Mouse (Mus musculus) hindbrain, postnatal 0 days (tissue): ENCODE data around the gene Insc. TPM values are rescaled to one million over a fixed set of nuclear protein-coding genes. Genes with fewer than 3 reads are reported as not detected.

Source experiments
- ATAC-seq: fragments of 200-750 bp; cut with Nextera tagmentation; 2 replicates; pipeline ENCODE4 v1.8.0; 2017; ENCODE audit warnings: mild to moderate bottlenecking, moderate TSS enrichment, moderate library complexity
- DNase-seq: peaks from one replicate; pipeline ENCODE4 v3.0.0-alpha.2; 2015; ENCODE audit warnings: low spot score
- H3K27ac ChIP-seq: fragments of 300-500 bp; sonication (generic); 2 replicates; pipeline ENCODE4 v1.5.1; 2014; ENCODE audit warnings: mild to moderate bottlenecking
- H3K27me3 ChIP-seq: fragments of 300-500 bp; sonication (generic); 2 replicates; pipeline ENCODE4 v1.6.1; 2014; ENCODE audit warnings: low read length, mixed read lengths; ENCODE audit not compliant: insufficient read depth
- H3K36me3 ChIP-seq: fragments of 300-500 bp; sonication (generic); 2 replicates; pipeline ENCODE4 v1.6.1; 2014; ENCODE audit warnings: low read length, mixed read lengths; ENCODE audit not compliant: insufficient read depth
- H3K4me1 ChIP-seq: fragments of 300-500 bp; sonication (generic); 2 replicates; pipeline ENCODE4 v1.6.1; 2014; ENCODE audit warnings: antibody characterized with exemption, low read length, mixed read lengths; ENCODE audit not compliant: insufficient read depth
- H3K4me2 ChIP-seq: fragments of 300-500 bp; sonication (generic); 2 replicates; pipeline ENCODE4 v1.6.1; 2014; ENCODE audit warnings: low read depth, mild to moderate bottlenecking, low read length, moderate library complexity, mixed read lengths
- H3K4me3 ChIP-seq: fragments of 300-500 bp; sonication (generic); 2 replicates; pipeline ENCODE4 v1.5.1; 2014; ENCODE audit warnings: low read length
- H3K9ac ChIP-seq: fragments of 300-500 bp; sonication (generic); replicated peaks from 2 replicates; pipeline ENCODE4 v1.6.1; 2014; ENCODE audit warnings: mild to moderate bottlenecking, low read length, moderate library complexity, mixed read lengths
- H3K9me3 ChIP-seq: fragments of 300-500 bp; sonication (generic); 2 replicates; pipeline ENCODE4 v1.6.1; 2016; ENCODE audit warnings: low read length, mixed read lengths
- CTCF ChIP-seq: IDR thresholded peaks from 2 replicates; pipeline ENCODE4 v1.5.1; 2016; ENCODE audit warnings: antibody characterized with exemption, control low read depth, low read depth
- WGBS: fragments of 180-500 bp; shearing (Covaris S2); extraction: QIAGEN DNeasy Blood & Tissue Kit; methylation state at CpG from one replicate; pipeline ENCODE4 v1.1.7; 2014; 5-methylcytosine and 5-hydroxymethylcytosine counted together
- polyA plus RNA-seq: library from polyadenylated mRNA; unstranded; fragments of >200 nt; fragmentation: Nextera tagmentation; extraction: Ambion mirVana; gene quantifications from 2 replicates; pipeline ENCODE4 v1.2.1, GENCODE M21; 2015
- total RNA-seq: library from RNA; depleted of rRNA; stranded (reverse); fragments of >200 nt; gene quantifications from 2 replicates; pipeline ENCODE4 v1.2.3, GENCODE M21; 2014

The Insc gene
- total and polyA plus RNA-seq, 2 experiments from 2014 or later, result 5.2 to 9.7 TPM

DNA sequence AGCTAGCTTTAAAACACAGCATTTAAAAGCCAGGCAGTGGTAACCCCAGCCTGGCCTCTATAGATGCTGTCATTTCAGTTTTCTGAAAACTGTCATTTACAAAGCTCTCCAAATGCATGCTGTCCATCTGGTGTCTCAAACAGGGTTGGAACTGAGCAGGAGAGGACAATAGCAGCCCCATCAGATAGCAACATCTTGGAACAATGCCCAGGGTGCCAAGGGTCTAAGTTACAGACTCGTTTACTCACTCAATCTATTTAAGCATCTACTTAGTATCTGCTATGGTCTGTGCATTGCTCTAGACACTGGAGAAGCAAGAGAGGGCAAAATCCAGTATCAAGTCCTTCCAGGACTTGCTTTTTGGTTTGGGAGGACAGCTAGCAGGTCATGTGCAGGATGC, 10.7 kb downstream of the Insc start:
- TF ChIP-seq CTCF, result no peak
- Histone ChIP-seq H3K9me3 (no peaks in the 10 kb centered on the region), H3K9ac (no peak overlapping the region), H3K27ac (peak overlapping the region; percentile 48; the same call in 1 of the 2 replicates), H3K4me3 (no peak overlapping the region), H3K36me3 (no peaks in the 10 kb centered on the region), H3K4me1 (no peaks in the 10 kb centered on the region; the same call in 1 of the 2 replicates), H3K4me2 (peak overlapping the region; percentile 17; the same call in 1 of the 2 replicates), H3K27me3 (no peaks in the 10 kb centered on the region)
- peak; percentile 14 for DNase-seq
- no peak for ATAC-seq
- 18% methylated on average over 1 of the region's 1 CpGs for WGBS

DNA sequence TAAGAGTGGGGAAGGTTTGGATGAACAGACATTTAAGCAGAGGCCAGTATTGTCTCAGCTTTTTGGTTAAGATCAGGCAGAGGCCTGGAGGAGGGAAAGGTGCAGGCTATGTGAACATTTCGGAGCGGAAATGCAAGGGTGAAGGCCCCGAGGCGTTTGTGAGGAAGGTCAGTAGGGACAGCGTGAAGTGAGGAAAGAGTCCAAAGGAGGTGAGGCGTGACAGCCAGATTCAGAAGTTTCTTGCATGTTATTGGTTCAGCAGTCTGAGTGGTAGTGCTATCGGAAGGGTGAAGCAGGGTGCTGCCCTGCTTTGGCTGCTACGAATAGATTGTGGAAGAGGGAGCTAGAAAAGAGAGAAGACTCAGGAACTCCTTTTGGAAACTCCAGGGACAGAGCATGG, 11.1 kb downstream of the Insc start:
- no peak for TF ChIP-seq CTCF
- no peak for DNase-seq
- Histone ChIP-seq H3K9me3 (no peaks in the 10 kb centered on the region), H3K4me3 (no peak overlapping the region), H3K4me1 (no peaks in the 10 kb centered on the region; the same call in 1 of the 2 replicates), H3K4me2 (peak overlapping the region; percentile 17; the same call in 1 of the 2 replicates), H3K9ac (no peak overlapping the region), H3K27me3 (no peaks in the 10 kb centered on the region), H3K27ac (peak overlapping the region; percentile 4; the same call in 1 of the 2 replicates), H3K36me3 (no peaks in the 10 kb centered on the region)
- WGBS, result 71% methylated on average over 8 of the region's 8 CpGs
- ATAC-seq, result no peak

- TF ChIP-seq CTCF, result no peak
- ATAC-seq (no peak), DNase-seq (no peak)
- Histone ChIP-seq H3K4me1 (no peaks in the 10 kb centered on the region), H3K9ac (no peak overlapping the region), H3K36me3 (no peaks in the 10 kb centered on the region), H3K4me2 (no peak overlapping the region), H3K4me3 (no peak overlapping the region), H3K27me3 (no peaks in the 10 kb centered on the region), H3K9me3 (no peaks in the 10 kb centered on the region), H3K27ac (no peak overlapping the region)
- WGBS, result 75% methylated on average over 2 of the region's 2 CpGs
These were observed 19.2 kb downstream of the Insc start for GRCm38 (mm10) chr7:114762660-114763059.

DNA sequence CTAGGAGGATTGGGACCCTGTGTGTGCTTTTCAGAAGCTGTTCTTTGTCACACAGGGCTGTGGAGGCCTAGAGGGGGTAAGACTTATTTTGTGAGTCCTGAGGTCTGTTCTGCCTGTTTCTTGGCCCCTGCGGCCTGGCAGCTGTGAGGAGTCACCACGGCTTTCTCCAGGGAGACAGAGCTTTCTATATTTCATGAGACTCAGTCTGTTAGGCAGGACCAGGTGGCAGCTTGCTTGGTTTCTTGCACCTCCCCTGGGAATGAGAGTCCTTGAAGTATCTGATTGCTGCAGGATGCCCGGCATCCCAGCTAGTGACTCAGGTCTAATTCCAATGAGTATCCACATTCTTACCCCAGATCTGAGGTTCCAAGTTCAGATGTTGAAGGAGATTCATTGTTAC, 21.8 kb downstream of the Insc start:
- Histone ChIP-seq H3K9me3 (no peaks in the 10 kb centered on the region), H3K9ac (no peak overlapping the region), H3K27ac (no peak overlapping the region), H3K36me3 (no peaks in the 10 kb centered on the region), H3K4me1 (no peaks in the 10 kb centered on the region), H3K27me3 (no peaks in the 10 kb centered on the region), H3K4me2 (no peak overlapping the region), H3K4me3 (no peak overlapping the region)
- TF ChIP-seq CTCF, result no peak
- no peak for DNase-seq
- WGBS, result 72% methylated on average over 3 of the region's 3 CpGs
- ATAC-seq, result no peak

GRCm38 (mm10) chr7:114766523-114766922, 23.0 kb downstream of the Insc start:
- H3K9ac ChIP-seq, result no peak overlapping the region
- WGBS, result 87% methylated on average over 3 of the region's 3 CpGs
- no peak for TF ChIP-seq CTCF
- no peaks in the 10 kb centered on the region for H3K4me1 ChIP-seq
- no peak for DNase-seq
- no peaks in the 10 kb centered on the region for H3K27me3 ChIP-seq
- no peak overlapping the region for H3K4me2 ChIP-seq
- ATAC-seq, result no peak
- no peak overlapping the region for H3K4me3 ChIP-seq
- H3K27ac ChIP-seq, result no peak overlapping the region
- no peaks in the 10 kb centered on the region for H3K36me3 ChIP-seq
- H3K9me3 ChIP-seq, result no peaks in the 10 kb centered on the region

GRCm38 (mm10) chr7:114768516-114768915, 25.0 kb downstream of the Insc start:
- WGBS, result 94% methylated on average over 5 of the region's 5 CpGs
- H3K9me3 ChIP-seq, result no peaks in the 10 kb centered on the region
- no peak overlapping the region for H3K4me3 ChIP-seq
- H3K36me3 ChIP-seq, result no peaks in the 10 kb centered on the region
- ATAC-seq (no peak), DNase-seq (no peak)
- no peak overlapping the region for H3K9ac ChIP-seq
- no peaks in the 10 kb centered on the region for H3K4me1 ChIP-seq
- TF ChIP-seq CTCF, result no peak
- no peaks in the 10 kb centered on the region for H3K27me3 ChIP-seq
- H3K27ac ChIP-seq, result no peak overlapping the region
- no peak overlapping the region for H3K4me2 ChIP-seq

DNA sequence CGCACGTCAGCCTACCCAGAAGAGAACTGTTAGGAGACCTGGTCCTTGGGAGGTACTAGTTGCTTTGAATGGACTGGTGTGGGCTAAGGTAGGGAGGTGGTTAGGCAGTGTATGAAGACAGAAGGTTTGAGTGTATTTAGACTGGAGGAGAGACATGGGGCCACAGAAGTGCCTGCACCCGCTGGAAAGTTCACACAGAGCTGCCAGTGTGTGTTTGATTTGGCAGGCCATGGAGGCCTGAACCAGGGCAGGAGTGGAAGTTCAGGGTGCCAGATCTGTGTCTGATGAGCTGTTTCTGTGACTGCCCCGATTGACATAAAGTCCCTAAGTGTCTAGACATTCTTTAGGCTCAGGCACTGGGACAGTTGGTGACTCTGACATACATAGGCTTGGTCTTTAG, 25.5 kb downstream of the Insc start:
- ATAC-seq (no peak), DNase-seq (no peak)
- Histone ChIP-seq H3K36me3 (no peaks in the 10 kb centered on the region), H3K27ac (no peak overlapping the region), H3K9ac (no peak overlapping the region), H3K4me1 (no peaks in the 10 kb centered on the region), H3K9me3 (no peaks in the 10 kb centered on the region), H3K27me3 (no peaks in the 10 kb centered on the region), H3K4me3 (no peak overlapping the region), H3K4me2 (no peak overlapping the region)
- TF ChIP-seq CTCF, result no peak
- 92% methylated on average over 4 of the region's 4 CpGs for WGBS
